Mouse (Mus musculus): Measurements from ENCODE around the gene Thumpd2.

Thumpd2 gene

DNA sequence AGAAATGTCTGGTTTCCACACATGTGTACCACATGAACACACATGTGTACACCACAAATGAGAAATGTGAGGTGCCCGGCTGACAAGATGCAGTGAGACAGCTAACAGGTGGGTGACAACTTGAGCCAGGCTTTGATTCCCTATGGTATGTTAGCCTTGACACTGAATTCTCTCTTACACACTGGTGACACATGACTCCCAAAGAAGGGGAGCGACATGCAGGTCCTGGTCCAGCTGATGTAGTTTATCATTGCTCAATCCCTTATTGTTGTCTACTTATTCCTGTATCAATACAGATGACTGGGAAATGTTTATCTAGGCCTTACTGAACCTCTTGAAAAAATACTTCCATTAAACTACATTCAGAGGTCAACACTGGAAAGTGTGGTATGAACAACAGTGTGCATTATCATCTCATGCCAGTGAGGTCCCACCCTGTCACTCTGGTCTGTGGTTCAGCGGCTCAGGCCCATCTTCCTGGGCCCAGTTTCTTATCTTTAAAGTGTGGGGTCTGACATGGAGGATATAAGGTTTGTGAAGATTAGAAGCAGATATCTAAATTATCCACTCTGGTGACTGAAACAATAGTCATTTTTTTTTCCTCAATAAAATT lies 32.9 kb downstream of the Thumpd2 start:
- DNase-seq, result no peak

DNA sequence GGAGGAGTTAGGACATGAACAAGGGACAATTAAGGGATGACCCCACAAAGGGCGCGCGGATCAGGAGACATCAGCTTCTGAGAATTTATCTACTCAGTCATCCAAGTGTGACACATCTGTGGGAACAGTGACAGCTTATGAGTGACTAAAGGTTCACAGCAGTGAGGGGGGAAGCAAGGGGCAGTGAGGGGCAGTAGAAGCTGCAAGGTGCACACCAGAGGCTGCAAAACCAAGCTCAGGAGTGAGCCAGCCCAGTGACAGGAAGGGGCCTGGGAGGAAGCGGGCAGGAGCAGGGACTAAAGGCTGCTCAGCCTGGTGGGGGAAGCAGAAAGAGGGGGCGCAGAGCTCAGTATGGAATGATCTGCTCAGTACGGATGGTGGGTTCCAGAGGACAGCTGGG lies 37.6 kb downstream of the Thumpd2 start:
- DNase-seq, result no peak

DNA sequence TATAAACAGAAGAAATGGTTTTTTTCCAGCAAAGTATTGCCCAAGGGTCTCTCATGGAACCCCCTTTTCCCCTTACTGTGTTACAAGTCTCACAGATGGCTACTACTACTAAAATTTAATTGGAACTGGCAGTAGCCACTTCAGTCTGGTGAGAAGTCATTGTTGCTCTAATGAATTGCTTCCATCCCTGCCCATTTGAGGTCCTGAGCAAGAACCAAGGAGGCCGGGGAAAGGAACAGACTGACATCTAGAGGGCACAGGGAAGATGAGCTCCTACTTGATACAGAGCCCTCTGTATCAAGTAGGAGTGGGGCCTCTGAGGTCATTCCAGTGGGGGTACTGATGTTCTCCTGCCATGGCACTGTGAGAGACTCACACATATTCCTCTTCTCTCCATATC lies 47.8 kb downstream of the Thumpd2 start:
- DNase-seq, result peak in 1 of 2 experiments; percentile 22

DNA sequence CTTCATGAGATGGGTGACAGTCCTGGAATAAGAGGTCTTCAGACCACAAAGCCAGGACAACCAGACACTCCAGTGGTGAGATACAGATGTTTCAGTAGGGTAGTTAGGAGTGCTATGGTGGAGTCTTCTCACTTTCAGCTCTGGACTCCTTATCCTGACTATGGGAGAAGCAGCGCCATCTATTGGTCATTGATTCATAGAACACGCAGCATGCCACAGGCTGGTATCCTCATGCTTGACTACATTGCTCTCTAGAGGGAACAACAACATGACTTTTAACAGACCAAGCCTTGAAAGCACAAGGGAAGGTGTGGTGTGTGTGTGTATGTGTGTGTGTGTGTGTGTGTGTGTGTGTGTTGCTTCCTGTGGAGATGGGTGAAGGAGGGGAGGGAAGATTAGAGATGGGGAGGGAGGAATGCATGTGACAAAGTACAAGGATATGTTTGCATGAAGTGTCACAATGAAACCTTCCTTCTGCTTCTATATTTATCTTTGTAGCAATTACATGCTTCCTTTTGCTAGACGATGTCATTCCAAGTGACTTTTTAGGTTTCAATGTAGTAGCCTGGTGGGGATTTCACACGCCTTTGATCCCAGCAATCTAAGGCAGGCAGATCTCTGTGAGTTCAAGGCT lies 49.0 kb downstream of the Thumpd2 start:
- DNase-seq, result peak; percentile 56 to 73

DNA sequence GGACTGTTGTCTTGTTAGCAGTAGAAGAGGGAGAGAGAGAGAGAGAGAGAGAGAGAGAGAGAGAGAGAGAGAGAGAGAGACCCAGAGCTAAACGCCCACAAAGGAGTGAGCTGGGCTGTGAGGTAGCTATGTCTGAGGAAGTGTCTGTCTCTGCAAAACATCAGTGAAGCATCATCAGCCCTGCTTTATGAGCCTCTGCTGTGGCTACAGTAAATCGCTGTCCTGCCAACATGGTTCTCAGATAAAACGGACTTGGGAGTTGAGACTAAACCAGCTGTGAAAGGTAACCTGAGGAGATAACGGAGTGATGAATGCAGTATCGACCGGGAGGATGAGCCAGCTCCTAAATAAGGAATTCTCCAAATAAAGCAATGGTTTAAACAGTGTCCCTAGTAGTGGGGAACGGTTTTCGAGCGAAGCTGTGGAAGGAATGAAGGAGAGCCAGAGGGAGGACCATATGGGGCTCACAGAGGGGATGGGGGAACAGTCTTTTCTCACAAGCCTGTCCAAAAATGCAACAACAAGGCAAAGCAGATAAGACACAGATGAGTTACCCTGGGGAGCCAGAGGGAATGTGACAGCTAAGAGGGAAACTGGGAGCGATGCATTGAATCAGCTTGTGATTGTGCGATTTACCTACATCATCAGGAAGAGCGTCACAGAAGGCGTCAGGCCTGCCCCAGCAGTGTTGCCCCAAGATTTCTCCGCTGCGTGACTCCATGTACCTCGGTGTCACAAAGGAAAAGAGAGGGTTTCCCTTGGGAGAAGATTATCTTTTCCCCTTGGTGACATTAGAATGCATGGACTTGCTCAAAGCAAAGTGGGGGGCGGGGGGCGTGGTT lies 53.8 kb downstream of the Thumpd2 start:
- DNase-seq, result no peak

DNA sequence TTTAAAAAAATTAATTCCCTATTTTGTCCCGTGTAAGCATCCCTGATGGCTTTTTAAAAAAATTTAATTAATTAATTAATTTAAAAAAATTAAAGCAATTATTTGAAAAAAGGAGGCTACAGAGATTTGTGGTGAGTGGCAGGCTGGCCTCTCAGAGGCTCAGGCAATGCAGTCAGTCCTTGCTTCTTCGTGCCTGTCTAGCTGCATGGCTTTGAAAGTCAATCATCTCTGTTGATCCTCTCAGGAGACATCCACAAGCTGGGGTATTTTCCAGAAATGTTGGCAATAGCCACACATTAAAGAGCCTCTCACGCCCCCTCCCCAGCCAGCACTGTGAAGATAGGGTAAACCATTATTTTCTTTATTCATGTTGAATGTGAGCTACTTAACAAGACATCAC lies 54.7 kb downstream of the Thumpd2 start:
- no peak for DNase-seq

DNA sequence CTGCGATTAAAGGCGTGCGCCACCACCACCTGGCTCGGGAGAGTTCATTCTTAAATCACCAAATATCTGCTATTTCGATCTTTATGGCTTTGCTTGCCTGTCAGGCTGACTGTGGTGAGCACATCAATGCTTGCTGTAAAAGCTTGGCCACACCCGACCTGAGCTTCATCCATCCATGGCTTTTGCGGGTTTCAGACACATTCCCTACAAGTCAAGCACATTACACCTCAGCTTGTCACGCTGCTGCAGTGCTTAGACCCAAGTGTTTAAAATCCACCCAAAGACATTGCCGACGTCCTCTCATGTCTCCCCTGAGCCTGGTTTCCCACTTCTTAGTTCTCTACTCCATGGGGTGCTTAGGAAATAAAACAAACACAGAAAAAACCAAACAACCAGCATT lies 55.8 kb downstream of the Thumpd2 start:
- DNase-seq, result no peak

DNA sequence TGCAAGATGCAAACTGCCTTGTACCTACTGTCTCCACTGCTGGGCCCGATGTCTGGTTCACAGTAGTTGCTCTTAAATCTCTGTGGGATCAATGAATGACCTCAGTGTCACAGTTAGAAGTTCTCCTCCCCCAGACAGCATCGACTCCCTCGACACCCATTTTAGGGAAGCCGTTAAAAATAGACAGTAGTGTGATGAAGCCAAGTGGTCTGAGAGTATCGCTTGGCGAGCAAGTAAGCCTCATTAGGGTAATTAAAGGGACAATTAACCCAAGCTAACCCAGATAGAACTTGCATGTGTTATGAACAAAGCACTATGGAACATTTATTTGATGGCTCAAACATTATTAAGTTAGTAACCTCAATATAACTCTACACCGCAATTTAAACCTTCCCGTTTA lies 59.6 kb downstream of the Thumpd2 start:
- DNase-seq, result no peak

DNA sequence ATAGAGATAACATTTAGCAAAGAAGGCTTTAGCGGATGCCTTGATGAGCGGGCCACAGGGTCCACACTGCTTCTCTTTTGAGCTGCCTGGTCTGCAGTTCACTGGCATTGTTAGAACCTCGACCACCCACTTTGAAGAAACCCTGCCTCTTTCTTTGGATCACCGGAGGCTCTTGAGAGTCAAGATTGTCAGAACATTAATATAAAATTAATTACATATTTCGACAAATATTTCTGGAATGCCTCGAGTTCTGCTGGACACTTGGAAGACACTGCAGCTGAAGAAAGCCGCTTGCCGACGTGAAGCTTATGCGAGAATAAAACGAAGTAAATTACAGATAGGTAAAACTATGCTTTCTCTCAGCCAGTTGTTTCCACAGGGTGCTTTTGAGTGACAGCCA lies 60.4 kb downstream of the Thumpd2 start:
- DNase-seq, result no peak

DNA sequence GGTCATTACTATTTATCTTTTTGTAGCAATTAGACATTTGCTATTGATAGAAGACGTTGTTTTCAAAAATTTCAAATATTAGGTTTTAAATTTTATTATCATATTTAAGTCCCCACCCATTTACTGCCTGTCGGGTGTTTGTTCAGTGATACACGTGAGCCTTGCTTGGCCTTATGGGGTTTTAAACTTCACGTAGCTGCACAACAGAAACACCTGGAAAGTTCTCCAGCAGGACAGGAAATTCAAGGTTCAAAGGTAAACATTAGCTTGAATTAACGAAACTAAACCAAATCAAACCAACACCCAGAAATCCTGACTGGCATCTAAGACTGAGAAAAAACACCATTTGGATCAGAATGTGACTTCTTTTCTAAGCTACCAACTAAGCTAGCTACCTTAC lies 62.8 kb downstream of the Thumpd2 start:
- no peak for DNase-seq

DNA sequence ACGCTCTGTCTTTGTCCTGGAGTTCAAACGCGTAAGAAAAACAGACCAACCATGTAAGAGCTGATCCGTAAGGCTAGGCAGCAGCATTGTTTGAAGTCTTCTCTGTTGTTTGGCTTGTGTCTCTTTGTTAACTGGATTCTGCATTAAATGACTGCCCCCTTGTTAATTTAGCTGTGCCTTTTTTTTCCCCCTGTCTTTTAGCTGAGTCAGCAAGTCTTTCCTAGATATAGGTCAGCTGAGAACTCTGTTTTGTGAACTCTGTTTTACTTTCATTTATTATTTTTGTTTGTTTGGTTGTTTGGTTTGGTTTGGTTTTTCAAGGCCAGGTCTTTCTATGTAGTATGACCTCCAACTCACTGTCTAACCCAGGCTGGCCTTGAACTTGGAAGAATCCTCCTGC lies 63.2 kb downstream of the Thumpd2 start:
- no peak for DNase-seq

DNA sequence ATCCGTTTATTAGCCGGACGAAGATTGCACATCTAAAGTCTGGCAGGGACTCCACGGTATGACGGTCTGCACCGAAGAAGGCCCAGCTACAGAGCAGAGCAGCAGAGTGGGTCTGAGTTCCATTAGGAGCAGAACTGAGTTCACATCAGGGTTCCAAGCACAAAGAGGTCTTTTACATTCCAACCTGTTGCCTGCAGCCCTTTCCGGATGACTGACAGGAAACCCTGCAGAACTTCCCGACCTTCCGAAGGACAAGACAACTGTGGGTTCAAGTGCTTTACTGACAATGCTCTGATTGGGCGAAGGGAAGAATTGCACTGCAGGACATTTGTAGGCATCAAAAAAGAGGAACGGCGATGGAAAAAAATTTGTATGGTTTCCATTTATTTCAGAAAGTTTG lies 63.9 kb downstream of the Thumpd2 start:
- DNase-seq, result no peak

DNA sequence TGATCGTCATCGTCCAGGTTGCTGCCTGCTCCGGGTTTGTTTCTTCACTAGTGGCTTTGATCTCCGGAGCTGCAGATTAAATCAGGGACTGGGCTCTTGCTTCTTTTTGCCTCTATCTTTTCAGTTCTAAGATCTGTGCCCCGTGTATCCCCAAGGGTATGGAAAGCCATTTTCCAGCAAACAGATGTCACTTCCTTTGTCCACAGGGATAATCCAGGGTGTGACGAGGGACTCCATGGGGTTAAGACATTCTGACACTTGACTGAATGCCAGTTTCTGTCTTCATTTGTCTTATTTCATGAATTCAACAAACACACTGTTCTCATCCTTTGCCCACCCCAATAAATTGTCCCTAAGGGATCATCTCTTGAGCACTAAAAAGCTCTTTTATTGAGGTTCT lies 65.9 kb downstream of the Thumpd2 start:
- DNase-seq, result no peak

DNA sequence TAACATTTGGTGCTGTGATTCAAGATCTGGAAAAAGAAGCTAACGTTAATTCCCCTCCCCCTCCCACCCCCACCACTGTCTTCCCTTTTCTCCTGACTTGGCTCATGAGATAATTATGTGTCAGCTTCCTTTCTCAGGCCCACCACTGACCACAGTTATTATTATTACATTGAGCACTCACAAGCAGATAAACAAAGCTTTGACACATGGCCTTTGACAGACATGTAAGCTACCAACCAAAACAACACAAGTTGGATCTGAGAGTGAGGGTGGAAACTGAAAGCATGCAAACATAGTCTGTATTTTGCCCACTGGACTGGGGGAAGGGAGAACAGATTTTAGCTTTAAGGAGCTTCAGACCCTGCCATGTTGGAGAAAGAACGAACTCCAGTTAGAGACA lies 67.7 kb downstream of the Thumpd2 start:
- peak in 1 of 2 experiments; percentile 35 for DNase-seq

DNA sequence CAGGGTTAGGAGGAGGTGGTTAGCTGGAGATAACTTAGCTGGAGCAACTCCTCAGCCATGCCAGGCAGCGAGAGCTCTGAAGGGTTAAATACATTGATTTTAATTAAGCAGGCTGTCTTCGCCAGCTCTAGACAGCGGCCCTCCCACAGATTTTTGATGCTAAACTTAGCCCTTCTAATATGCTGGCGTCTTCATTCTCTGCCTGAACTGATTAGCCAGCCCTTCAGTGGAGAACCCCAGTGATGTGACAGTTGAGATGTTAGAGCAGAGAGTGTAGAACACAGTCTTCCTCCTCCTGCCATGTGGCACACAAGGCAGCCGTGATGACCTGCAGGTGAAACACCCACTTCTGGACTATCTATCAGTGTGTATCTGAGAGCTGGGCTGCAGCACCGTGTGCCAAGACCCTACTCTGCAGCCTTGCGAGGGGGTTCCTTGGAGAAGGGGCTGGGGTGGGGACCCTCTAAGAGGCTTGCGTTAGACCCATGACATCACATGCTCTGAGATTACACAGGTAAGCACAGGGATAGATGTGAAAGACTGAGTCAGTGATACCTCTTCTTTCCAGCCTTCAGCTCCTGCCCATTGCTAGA lies 73.3 kb downstream of the Thumpd2 start:
- no peak for DNase-seq

DNA sequence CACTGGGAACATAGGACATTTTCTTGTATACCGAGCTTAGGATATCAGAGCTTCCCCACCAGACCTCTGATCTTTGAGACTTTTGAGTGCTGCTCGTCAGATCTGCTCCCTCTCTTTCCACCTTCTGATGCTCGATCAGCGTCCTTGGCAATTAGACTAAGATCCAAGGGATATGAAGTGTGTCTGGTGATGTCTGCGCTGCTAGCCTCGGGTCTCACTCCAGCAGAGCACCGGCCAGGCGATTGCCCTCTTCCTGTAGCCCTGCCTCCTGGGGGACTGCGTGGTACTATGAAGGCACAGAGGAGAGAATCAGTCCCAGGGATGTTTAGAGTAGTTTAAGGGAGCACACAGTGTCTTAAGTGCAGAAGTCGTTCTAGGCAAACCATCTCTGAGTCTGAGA lies 81.9 kb downstream of the Thumpd2 start:
- no peak for DNase-seq

DNA sequence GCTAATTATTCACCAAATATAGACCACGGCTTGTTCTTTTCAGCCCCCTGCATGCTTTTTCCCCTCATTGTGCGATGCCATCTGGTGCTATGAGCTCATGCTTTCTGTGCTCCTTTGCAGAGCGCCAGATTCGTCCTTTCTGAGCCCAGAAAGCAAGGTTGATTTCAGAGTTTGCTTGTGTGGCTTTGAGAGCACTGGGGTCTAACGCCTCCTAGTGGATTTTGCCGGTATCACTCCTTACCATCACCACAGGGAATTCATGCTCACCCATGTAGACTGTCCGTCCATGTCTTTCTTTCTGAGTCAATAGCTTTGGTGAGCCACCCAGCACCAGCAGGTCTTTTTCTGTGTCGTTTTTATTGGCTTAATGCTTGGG lies 82.5 kb downstream of the Thumpd2 start:
- peak; percentile 66 to 79 for DNase-seq

DNA sequence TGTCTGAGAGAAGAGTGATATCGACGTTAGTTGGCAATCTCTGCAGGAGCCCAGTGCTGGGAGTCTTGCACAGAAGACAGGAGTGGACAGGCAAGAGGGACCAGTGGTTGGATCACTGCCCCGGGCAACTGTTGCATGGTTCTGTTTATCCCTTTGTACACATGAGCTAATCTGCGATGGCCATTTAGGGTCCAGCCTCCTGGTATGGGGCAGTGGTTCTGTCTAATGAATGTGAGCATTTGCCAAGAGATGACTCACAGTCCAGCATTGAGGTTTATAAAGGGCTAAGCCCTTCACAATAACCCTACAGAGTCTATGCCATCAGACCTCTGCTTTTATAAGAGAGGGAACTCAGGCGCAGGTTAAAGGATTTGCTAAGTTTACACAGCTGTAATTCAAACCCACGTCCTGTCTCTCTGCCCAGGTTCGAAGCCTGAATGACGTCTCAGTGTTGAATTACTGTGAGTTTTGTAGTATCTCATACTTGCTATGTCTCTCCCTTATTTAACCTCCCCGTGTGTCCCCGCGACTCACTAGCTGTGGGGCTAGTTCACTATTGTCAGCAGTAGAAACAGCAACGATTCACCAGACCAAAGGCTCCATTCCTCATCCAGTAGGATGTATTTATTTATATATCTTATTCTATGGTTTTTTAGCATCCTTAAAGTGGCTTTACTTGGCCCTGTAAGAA lies 83.0 kb downstream of the Thumpd2 start:
- DNase-seq, result peak; percentile 16 to 57

DNA sequence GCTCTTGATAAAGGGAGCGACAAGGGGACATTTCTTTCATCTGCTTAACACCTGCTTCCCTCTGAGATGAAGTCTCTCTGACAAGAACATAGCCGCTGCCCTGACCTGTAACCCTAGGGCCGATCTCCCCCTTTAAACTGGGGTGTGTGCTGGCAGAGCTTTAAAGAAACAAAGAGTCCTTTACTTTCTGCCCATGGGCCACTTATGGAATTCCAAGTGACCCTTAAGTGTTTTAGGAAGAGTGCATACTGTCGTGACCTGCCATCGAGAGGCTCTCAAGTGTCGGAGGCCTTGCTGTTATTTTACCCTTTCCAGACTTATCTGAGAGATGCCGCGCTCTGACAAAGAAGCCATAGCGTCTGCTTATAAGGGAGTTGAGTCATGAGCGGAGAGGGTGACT lies 84.8 kb downstream of the Thumpd2 start:
- peak; percentile 23 to 52 for DNase-seq

DNA sequence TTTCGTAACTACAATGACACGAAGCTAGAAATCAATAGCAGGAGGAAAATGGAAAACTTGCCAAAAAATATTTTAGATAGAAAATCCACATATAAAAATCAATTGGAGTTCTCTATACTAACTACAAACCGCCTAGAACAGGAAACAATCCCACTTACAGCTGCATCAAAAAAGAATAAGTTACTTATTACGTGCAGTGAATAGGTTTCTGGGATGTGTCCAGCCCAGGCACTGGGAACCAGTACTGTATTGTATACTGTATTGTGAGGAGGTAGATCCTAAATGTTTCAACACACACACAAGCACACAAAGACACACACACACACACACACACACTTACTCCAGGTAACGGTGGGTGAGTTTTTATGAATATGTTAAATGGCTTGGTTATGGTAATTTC lies 87.6 kb downstream of the Thumpd2 start:
- DNase-seq, result no peak
